Mouse (Mus musculus) kidney, adult 2 months (tissue): ENCODE measurements around the gene Smim15.

Experiments
- CTCF ChIP-seq: fragments of 200-500 bp; conservative IDR thresholded peaks from 2 replicates; pipeline ENCODE4 v1.5.1; 2011; ENCODE audit warnings: low read depth, mild to moderate bottlenecking, control low read depth, low read length, moderate library complexity, mixed read lengths; ENCODE audit not compliant: insufficient read depth, insufficient read length
- POLR2A ChIP-seq: fragments of 200-500 bp; IDR thresholded peaks from one replicate; pipeline ENCODE4 v1.6.1; 2011; ENCODE audit warnings: low read depth, low read length, control low read depth

DNA sequence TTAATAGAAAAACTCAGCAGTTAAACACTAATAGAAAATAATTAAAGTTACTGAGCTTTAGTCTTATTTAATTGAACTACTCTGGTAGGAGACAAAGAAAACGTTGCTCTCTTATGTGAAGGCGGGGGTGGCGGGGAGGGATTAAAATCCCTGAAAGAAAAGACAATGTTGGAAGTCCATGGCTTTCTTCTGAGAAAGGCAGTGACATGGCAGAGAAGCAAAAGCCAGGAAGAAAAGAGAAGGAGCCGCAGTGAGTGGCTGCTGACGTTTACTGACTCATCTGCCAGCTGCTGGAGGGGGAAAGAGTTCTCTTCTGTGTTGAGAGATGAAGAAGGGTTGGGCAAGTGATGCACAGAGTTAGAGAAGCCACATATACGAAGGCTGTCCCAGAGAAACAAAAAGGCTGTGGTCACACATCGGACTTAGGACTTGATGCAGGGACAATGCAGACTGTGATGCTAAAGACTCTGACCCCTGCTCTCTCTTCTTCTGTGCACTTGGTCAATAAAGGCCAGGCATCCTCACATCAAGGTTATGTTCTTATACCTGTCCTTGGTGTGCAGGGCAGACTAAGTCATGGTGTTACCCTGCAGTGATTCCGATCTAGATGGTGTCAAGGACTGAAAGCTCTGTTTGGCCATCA is 16.8 kb downstream of the Smim15 start:
- TF ChIP-seq POLR2A = no peak
- no peak for TF ChIP-seq CTCF
